Mouse (Mus musculus) spleen, postnatal 10 days (tissue): ENCODE results near the gene Hist2h3b.
"Not testable (repeated sequence)": the region's sequence is repeated elsewhere in the genome, so short reads cannot be mapped to it uniquely, and the experiment has no call there.

Experiments used
- DNase-seq, 2 experiments: peaks; one replicate each; pipeline ENCODE4 v3.0.0; 2021 to 2022; ENCODE audit warnings: low spot score in 2 of 2

Gene Hist2h3b

DNA sequence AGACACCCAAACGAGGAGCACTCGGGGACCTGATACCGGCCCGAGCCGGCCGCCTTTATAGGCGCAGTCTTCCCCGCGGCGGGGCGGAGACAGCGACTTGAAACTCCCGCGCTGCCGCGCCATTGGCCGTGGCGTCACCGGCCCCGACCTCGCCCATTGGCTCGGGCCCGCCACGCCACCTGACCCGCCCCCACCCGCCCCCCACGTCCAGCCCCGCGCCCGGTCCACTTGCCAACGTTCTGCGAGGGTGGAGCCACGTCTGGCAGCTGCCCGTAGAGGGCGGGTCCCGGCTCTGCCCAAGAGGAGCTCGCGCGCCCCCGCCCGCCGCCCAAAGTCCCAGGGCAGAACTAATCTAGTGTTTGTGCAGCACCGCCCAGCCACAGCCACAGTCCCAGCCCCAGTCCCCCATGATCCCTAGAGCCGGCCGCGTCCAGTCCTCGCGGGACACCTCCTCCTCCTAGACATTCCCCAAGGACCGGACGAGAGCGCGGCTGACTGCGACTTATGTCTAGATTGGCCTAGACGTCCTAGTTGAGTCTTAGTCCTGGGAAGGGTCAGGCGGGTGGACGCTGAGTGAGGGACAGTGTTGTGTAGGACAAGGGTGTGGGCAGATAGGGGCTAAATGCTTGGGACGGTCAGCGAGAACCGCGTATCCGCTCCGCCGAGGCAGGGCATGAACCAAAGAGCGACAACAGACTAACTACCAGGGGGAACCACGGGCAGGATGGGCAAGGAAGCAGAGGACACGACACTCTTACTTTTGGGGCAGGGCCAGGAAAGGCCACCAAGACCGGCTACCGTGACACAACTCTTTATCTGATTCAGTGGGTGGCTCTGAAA is 29.3 kb upstream of the Hist2h3b start, which contains the start of gene Hist2h3c2:
Gene Hist2h3c2 (minus strand): TSS at position 174 of the 840 bp plus-strand sequence.
- DNase-seq, result peak; percentile 76 to 80

DNA sequence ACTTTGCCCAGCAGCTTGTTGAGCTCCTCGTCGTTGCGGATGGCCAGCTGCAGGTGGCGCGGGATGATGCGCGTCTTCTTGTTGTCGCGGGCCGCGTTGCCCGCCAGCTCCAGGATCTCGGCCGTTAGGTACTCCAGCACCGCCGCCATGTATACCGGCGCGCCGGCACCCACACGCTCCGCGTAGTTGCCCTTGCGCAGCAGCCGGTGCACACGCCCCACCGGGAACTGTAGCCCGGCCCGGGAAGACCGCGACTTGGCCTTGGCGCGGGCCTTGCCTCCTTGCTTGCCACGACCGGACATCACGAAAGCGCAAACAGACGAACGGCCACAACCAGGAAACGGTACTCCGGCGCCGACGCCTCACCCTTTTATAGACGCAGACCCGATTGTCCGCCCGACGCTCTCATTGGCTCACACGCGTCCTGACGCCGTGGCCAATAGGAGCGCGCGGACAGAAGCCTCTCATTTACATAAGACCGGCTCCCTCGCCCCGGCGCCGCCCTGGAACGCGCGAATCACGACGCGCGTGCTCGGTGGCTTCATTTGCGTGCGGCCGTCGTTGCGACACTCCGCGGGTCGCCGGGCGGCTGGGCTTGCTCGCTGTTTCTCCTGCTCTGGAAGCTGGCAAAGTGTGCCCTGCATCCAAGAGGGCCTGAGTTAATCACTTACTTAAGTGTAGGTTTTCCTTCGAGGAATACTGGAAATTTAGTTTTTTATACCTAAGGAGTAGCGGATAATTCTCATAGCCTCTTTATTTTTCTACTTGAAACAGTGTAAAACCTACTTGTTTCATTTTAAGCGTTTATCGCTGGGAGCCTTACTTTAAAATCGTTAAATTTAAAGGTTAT is 28.3 kb upstream of the Hist2h3b start, which contains the start of gene Hist2h2aa2:
Gene Hist2h2aa2 (minus strand): TSS at position 328 of the 850 bp plus-strand sequence.
- peak; percentile 96 to 100 for DNase-seq

DNA sequence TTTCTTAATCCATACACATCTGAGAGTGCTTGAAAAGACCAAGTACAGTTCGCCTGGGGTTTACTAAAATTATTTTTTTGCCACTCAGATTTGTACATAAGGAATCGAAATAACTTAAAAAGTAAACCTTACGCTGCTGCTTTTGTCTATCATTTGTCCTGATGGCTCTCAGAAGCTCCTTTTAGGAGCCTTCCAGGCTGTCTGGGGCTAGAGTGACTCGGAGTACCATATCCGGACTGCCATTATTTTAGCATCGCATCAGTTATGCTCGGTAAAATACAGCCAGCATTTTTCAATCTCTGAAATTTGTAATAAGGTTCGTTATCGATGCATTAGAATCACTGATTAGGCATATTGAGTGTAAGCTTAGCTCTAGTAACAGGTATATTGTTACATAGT is 27.7 kb upstream of the Hist2h3b start:
- DNase-seq, result no peak

DNA sequence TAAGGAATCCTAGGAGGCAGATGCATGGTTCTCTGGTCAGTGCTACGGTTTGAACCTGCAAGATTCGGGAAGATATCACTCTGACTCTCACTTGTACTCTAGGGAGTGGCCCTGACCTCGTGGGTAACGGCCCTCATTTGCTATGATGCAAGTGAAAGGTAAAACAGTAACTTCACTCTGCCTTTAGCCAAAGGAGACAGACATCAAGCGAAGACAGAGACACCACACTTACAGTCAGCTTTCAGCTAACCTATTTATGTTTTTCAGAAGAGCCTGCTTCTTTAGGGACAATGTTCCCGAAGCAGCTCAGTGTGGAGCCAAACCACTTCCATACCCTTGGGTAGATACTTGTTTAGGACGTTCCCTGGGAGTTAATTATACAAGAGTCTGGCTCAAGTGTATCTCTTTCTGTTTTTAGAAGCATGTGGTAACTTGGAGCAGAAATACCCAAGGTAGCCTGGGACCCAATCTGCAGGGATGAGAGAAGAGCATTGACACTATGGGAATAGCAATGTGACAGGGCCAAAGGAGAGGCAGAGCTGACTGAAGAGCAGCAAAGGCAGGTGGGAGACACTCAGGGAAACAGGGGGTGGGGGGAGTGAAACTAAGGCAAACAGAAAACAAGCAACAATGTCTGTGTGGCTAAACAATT is 24.4 kb upstream of the Hist2h3b start:
- peak in 1 of 2 experiments; percentile 30 for DNase-seq

DNA sequence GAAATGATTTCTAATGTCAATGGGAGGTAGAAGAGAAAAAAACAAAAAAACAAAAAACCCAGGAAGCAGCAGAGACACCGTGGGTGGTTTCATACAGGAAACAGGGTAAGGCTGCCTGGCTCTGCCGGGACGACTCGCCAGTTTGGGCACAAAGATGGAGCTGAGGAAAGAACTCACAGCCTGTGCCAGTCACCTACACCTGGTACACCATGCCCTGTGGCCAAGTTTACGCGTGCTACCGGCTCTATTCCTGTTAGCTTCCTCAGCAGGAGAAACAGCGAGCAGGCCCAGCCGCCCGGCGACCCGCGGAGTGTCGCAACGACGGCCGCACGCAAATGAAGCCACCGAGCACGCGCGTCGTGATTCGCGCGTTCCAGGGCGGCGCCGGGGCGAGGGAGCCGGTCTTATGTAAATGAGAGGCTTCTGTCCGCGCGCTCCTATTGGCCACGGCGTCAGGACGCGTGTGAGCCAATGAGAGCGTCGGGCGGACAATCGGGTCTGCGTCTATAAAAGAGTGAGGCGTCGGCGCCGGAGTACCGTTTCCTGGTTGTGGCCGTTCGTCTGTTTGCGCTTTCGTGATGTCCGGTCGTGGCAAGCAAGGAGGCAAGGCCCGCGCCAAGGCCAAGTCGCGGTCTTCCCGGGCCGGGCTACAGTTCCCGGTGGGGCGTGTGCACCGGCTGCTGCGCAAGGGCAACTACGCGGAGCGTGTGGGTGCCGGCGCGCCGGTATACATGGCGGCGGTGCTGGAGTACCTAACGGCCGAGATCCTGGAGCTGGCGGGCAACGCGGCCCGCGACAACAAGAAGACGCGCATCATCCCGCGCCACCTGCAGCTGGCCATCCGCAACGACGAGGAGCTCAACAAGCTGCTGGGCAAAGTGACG is 23.2 kb upstream of the Hist2h3b start, which contains the start of gene Hist2h2aa1:
Gene Hist2h2aa1 (plus strand): TSS at position 495 of the 884 bp plus-strand sequence.
- DNase-seq, result peak; percentile 86 to 93

DNA sequence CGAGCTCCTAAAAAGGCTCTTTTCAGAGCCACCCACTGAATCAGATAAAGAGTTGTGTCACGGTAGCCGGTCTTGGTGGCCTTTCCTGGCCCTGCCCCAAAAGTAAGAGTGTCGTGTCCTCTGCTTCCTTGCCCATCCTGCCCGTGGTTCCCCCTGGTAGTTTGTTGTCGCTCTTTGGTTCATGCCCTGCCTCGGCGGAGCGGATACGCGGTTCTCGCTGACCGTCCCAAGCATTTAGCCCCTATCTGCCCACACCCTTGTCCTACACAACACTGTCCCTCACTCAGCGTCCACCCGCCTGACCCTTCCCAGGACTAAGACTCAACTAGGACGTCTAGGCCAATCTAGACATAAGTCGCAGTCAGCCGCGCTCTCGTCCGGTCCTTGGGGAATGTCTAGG is 22.4 kb upstream of the Hist2h3b start:
- peak in 1 of 2 experiments; percentile 51 for DNase-seq

DNA sequence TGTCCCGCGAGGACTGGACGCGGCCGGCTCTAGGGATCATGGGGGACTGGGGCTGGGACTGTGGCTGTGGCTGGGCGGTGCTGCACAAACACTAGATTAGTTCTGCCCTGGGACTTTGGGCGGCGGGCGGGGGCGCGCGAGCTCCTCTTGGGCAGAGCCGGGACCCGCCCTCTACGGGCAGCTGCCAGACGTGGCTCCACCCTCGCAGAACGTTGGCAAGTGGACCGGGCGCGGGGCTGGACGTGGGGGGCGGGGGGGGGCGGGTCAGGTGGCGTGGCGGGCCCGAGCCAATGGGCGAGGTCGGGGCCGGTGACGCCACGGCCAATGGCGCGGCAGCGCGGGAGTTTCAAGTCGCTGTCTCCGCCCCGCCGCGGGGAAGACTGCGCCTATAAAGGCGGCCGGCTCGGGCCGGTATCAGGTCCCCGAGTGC is 22.0 kb upstream of the Hist2h3b start, which contains the start of gene Hist2h3c1:
Gene Hist2h3c1 (plus strand): TSS at position 259 of the 430 bp plus-strand sequence.
- DNase-seq, result not testable (repeated sequence)

DNA sequence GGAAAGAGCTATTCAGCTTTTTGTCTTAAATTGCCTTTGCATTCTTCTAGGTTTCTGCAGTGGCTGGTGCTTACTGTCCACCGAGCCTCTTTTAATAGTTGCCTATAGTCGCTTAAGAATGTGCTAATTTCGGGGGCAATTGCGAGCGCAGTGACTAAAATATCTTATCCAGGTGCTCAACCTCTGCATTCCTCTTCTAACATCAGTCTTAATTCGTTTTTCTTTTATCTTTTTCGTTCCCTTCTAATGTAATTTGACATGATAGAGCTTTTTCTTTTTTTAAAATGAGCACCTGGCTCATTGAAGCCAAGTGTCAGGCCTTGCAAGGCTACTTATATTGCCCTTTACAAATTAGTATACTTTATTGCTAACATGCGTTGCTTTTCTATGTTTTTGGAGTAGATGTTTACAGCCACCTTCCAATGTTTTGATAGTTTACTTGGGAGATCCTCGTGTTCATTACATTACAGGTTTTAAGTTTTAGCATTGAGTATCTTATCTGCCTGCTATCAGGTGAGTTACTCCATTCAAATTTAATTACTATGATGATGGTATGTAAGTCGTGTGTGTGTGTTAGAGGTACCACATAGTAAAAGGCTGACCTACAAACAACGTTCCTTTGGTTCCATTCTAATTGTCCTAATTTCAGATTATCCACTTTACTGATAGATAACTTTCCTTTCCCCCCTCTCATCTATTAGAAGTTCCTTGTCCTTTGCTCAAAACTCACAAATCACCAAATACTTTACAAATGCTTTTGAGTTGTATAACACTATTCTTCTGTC is 20.9 kb upstream of the Hist2h3b start:
- DNase-seq, result peak in 1 of 2 experiments; percentile 25

DNA sequence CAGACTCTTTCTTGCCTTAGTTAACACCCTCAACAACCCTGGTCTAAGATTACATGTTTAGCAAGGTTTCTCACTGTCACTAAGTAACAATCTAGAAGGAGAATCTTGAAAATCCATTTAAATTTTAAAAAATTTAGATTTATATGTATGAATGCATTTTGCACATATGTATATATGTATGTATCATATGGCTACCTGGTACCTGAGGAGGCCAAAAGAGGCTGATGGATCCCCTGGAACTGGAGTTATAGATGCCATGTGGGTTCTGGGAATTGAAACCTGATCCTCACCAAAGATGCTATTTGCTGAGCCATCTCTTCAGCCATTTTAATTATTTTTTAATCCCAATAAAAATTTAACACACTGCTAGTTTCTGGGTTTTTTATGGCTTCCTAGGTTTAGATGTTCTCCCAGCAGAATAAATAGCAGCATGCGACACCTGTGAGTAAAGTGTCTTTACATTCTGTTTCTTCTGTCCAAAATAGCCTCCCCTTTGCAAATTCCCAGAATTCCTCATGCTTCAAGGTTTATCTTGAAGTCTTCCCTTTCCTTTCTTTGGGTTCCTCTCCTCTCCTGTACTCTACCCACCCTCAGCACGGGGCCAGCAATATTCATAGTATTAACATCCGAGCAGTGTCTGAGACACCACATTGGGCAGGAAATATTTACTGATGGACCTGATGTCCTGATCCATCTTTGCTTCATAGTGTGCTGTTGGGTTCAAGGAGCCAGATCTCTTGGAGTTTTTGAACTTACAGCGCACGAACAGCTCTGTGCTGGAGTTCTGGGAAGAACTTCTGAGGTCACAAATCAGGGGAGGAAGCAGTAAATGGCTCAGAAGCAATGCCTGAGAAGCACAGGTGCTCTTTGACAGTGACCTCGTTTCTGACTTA is 20.1 kb upstream of the Hist2h3b start:
- DNase-seq, result peak in 1 of 2 experiments; percentile 45

DNA sequence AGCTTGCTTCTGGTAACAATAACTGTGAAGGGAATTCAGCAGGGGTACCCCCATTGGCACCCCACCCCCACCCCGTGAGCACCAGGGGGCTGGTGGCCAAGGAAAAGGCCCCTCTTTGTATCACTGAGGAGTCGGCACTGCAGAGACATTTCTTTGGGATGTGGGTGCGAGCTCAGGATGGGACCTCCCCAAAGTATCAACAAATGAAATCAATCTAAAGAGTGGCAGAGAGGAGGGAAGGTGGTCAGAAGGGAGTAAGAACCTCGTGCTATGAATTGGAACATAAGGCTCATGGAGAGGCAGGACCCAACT is 19.5 kb upstream of the Hist2h3b start:
- no peak for DNase-seq

DNA sequence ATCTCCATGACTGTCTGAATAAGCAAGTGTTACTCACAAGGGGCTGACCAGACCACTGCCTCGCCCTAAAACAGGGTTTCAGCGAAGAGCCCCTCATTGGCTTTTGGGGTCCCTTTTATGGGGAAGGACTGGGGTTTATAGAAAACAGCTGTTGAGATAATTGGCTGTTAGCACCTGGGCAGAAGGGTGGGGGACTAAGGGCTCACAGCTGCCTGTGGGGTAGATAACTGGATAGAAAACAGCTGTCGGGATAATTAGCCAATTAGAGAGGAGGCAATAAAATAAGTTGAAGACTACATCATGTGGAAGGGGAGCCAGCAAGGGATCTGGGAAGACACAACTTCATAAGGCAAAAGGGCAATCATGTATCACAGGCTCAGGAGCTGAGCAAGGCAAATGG is 17.6 kb upstream of the Hist2h3b start:
- no peak for DNase-seq

DNA sequence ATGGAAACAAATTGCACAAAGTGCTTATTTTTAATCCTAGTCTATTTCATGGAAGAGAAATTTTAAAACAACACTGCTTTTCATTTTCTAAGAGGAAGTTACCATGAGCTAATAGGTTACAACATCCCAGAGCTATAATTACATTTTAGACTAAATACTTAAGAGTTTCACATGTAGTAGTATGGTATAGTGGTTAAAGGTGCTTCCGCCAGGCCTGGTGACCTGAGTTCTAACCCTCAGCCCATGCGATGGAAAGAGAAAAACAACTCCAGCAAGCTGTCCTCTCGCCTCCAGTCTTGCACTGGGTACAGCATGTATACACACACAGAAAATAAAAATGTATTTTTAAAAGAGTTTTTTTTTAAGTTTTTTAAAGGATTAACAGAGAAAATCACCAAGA is 16.7 kb upstream of the Hist2h3b start:
- no peak for DNase-seq

DNA sequence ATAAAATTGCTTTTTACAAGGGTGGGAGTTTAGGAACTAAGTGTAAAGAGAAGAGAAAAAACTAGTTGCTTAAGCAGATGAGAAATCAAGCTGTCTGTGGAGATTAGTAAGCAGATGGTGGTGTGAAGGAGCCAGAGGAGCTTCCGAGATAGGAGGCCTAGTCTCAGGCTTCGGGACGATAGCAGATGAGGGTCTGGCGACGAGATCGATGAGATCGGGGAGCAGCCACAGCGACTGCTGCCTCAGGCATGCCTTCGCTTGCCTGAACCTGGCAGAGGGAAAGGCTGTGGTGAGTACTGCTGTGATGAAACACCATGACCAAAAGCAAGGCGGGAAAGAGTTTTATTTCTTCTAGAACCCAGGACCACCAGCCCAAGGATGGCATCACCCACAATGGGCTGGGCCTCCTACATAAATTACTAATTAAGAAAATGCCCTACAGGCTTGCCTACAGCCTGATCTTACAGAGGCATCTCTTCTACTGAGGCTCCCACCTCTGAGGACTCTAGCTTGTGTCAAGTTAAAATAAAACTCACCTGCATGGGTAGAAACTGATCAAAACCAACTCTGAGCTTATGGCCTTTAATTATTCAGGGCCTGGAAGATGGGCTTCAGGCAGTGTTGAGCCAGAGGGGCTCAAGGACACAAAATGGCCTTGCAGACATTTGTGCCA is 13.6 kb upstream of the Hist2h3b start:
- DNase-seq, result peak in 1 of 2 experiments; percentile 57

DNA sequence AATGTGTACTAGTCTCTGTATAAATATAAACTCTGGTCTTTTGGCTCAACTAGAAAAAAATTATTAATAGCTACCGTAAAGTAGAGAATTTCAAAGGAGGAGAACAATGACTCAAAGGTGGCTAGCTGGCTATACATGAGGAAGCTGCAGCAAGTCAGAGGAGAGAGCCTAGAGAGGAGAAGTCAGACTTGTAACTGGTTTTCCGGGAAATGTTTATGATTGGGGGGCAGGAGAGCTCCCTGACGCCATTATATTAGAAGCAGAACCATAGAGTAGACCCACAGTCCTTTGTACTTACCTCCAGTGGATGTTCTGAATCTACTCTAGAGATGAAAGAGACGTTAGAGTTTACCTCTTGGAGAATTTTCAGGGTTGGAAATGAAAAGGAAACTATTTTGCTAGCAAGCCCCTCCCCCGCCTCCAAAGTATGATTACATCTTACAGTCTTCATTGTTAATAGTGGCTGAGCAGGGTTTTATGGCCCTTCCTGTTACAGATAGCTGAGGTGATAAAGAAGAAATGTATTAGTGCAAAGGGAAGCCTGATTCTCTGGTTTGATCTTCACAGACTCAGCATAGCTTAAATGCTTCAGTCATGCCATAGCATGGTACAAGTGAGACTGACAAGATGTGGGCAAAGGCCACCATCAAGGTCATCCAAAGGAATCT is 12.4 kb upstream of the Hist2h3b start:
- DNase-seq, result no peak

DNA sequence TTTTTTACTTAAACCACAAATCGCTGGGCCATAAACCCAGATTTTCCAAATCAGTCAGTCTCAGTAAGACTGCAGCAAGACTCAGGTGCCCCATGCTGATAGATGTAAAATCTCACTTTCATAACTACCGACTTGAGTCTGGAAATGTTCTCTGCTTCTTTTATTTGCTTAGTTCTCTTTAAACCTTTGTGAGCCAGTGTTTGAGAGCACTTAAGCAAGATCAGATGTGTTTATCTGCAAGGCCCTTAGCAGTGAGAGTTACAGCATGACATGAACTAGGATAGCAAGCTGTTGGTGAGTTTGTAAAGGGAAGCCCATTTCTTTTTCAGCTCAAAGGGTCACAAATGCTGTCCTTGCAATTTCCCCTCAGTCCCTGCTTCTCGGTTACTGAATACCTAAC is 11.3 kb upstream of the Hist2h3b start:
- DNase-seq, result no peak

DNA sequence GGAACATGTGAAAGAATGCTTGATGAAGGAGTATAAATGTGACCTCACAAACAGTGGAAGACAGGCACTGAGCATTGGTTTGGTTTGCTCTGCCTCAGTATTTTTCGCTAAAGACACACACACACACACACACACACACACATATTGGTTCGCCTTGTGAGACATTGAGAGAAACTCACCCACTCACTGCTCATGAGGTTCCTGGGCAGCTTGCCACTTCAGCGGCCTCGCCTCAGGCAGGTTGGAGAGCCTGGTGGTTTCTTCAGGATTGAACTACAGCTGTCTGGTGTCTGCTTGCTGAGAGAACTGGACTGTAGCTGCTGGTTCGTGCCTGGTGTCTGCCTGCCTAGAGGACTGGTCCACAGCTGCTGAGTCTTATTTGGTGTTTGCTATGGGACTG is 8.2 kb upstream of the Hist2h3b start:
- DNase-seq, result no peak

DNA sequence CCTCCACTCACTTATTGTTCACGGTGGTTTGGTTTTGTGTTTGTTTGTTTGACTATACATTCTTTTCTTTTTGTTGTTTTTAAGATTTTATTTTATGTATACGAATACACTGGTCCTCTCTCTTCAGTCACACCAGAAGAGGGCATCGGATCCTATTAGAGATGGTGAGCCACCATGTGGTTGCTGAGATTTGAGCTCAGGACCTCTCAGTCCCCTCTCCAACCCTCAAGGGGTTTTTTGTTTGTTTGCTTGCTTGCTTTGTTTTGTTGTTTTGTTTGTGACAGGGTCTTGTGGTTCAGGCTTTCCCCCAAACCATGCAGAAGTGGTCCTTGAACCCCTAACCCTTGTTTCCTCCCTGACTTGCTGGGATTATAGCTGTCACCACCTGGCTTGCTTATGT is 6.8 kb upstream of the Hist2h3b start:
- no peak for DNase-seq
